Mouse (Mus musculus): Measurements from ENCODE around the gene Slc38a2. TPM values are rescaled to one million over a fixed set of nuclear protein-coding genes. Genes with fewer than 3 reads are reported as not detected.

Gene Slc38a2
- total and polyA plus RNA-seq, 2 experiments from 2014 or later, result 79.4 to 90.9 TPM

DNA sequence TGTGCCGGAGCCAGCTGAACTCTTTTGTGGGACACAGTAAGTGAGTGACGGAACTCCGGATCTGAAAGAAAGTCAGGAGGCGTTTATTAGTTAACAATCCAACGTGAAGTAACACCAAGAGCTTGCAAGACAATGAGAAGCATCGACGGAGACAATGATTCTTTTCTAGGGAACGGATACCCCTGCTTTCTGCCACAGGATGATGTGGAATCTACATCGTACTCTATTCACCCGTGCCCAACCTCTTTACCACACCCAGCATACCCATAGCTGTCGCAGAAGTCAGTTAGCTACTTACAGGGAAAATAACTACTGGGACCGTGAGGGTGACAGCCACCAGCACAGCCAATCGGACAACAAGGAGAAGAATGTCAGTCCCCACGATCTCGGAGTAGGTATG, 8.1 kb downstream of the Slc38a2 start:
- H3K36me3 ChIP-seq (ENCODE audit: insufficient read depth, low read length), result peaks cover 64% of the 10 kb centered on the region
- WGBS, result 91% methylated on average over 15 of the region's 15 CpGs
- H3K4me3 ChIP-seq (ENCODE audit: low read depth, low read length), result no peak overlapping the region

DNA sequence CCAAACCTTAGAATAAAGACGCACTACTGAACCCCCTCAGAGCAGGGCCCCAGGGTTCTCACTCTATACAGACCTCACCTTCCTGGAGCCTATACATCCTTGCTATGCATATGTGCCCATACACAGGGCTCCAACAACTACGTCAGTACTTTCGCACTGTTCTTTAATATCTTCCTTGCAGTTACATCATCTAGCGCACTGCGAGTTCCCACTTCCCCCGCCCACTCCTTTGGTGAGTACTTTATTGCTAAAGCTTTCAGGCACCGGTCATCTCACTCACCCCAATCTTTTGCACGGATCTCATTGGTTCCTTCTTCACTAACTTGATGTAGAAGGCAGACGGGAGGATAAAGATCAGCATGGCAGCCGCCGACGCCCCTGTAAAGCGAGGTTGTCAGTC, 8.7 kb downstream of the Slc38a2 start:
- Histone ChIP-seq H3K36me3 (ENCODE audit: insufficient read depth, low read length) (peaks cover 64% of the 10 kb centered on the region), H3K9ac (replicated peaks; ENCODE audit: low read length, poor library complexity, severe bottlenecking) (no peak overlapping the region), H3K4me3 (ENCODE audit: low read depth, low read length) (no peak overlapping the region), H3K4me1 (ENCODE audit: insufficient read depth, low read length) (no peaks in the 10 kb centered on the region), H3K27me3 (ENCODE audit: insufficient read depth, low read length) (no peaks in the 10 kb centered on the region), H3K27ac (ENCODE audit: low read depth, low read length) (no peak overlapping the region), H3K9me3 (ENCODE audit: low read length) (no peaks in the 10 kb centered on the region), H3K4me2 (ENCODE audit: low read depth, low read length, poor library complexity, severe bottlenecking) (no peak overlapping the region)
- no peak for DNase-seq (ENCODE audit: low spot score)
- no peak for ATAC-seq (ENCODE audit: low FRiP score)
- TF ChIP-seq CTCF (IDR thresholded peaks at IDR 0.05), result no peak
- WGBS, result 90% methylated on average over 13 of the region's 13 CpGs

More for the DNA sequence above, 8.1 kb downstream of the Slc38a2 start:
- TF ChIP-seq CTCF (IDR thresholded peaks at IDR 0.05), result no peak
- H3K4me1 ChIP-seq (ENCODE audit: insufficient read depth, low read length), result no peaks in the 10 kb centered on the region
- DNase-seq (ENCODE audit: low spot score), result no peak
- H3K9ac ChIP-seq (replicated peaks; ENCODE audit: low read length, poor library complexity, severe bottlenecking), result no peak overlapping the region
- no peak overlapping the region for H3K27ac ChIP-seq (ENCODE audit: low read depth, low read length)
- no peaks in the 10 kb centered on the region for H3K9me3 ChIP-seq (ENCODE audit: low read length)
- no peak overlapping the region for H3K4me2 ChIP-seq (ENCODE audit: low read depth, low read length, poor library complexity, severe bottlenecking)
- no peak for ATAC-seq (ENCODE audit: low FRiP score)
- H3K27me3 ChIP-seq (ENCODE audit: insufficient read depth, low read length), result no peaks in the 10 kb centered on the region

DNA sequence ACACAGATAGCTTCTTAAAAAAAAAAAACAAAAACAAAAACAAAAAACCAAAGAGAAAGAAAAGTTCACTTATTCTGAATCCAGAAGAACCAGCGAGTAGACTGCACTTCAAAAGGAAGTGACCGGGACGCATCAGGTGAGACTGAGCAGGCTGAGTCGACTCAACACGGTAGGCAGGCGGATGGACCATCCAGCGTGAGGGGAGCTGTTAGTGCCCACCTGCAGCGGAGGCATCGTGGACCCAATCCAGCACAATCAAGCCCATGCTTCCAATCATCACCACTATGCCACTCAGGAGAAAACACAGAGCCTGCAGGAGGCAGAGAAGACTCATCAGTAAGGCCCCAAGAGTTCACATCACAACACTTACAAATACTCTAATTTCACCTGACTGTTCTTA, 9.6 kb downstream of the Slc38a2 start:
- H3K4me2 ChIP-seq (ENCODE audit: low read depth, low read length, poor library complexity, severe bottlenecking), result no peak overlapping the region
- no peak overlapping the region for H3K4me3 ChIP-seq (ENCODE audit: low read depth, low read length)
- ATAC-seq (ENCODE audit: low FRiP score) (no peak), DNase-seq (ENCODE audit: low spot score) (no peak)
- no peak overlapping the region for H3K27ac ChIP-seq (ENCODE audit: low read depth, low read length)
- no peaks in the 10 kb centered on the region for H3K27me3 ChIP-seq (ENCODE audit: insufficient read depth, low read length)
- H3K9ac ChIP-seq (replicated peaks; ENCODE audit: low read length, poor library complexity, severe bottlenecking), result no peak overlapping the region
- no peaks in the 10 kb centered on the region for H3K4me1 ChIP-seq (ENCODE audit: insufficient read depth, low read length)
- no peaks in the 10 kb centered on the region for H3K9me3 ChIP-seq (ENCODE audit: low read length)
- no peak for TF ChIP-seq CTCF (IDR thresholded peaks at IDR 0.05)
- peaks cover 57% of the 10 kb centered on the region for H3K36me3 ChIP-seq (ENCODE audit: insufficient read depth, low read length)
- 90% methylated on average over 9 of the region's 9 CpGs for WGBS

DNA sequence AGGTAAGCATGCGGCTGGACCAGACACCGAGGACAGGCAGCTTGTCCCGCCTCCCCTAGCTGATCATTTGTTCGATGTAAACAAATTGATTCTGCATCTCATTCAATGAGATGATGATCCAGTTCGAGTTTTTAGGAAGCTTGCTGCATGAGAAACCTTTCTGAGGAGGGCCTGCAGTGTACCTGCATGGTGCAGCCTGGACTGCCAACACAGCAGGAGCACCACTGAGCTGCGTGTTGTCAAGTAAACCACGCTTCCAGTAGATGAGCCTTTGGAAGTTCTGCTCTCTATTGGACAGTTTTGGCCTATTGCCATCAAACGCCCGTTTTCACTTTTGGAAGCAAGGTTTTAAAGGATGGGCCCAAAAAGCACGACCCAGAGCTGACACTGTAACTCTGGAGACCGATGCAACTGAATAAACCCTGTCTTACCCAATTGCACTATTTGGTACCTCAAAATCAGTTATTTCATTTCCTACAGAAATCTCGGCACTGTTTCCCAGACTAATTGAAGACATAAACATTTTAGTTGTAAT, 10.7 kb downstream of the Slc38a2 start:
- TF ChIP-seq CTCF (IDR thresholded peaks at IDR 0.05), result no peak
- no peak overlapping the region for H3K4me3 ChIP-seq (ENCODE audit: low read depth, low read length)
- no peaks in the 10 kb centered on the region for H3K9me3 ChIP-seq (ENCODE audit: low read length)
- no peak overlapping the region for H3K27ac ChIP-seq (ENCODE audit: low read depth, low read length)
- WGBS, result 83% methylated on average over 12 of the region's 12 CpGs
- H3K4me2 ChIP-seq (ENCODE audit: low read depth, low read length, poor library complexity, severe bottlenecking), result no peak overlapping the region
- no peak for ATAC-seq (ENCODE audit: low FRiP score)
- no peaks in the 10 kb centered on the region for H3K4me1 ChIP-seq (ENCODE audit: insufficient read depth, low read length)
- H3K9ac ChIP-seq (replicated peaks; ENCODE audit: low read length, poor library complexity, severe bottlenecking), result no peak overlapping the region
- H3K27me3 ChIP-seq (ENCODE audit: insufficient read depth, low read length), result no peaks in the 10 kb centered on the region
- H3K36me3 ChIP-seq (ENCODE audit: insufficient read depth, low read length), result peaks cover 47% of the 10 kb centered on the region
- DNase-seq (ENCODE audit: low spot score), result no peak

DNA sequence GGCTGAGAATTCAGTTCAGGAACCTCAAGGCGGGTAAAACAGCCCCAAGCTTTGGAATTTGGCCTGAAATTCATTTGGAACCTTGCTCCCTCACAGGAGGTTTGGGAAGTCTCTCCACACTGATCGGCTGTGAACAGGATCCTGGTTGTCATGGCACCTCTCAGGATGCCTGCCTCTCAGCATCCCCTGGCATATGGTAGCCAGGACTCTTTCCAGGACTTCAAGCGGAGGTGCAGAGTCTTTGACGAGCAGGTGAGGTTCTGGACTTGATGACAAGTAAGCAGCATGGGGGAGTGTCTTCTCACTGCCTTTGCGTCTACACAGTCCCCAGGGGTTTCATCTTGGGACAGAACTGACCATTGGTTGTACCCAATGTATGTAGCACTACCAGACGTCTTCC, 11.5 kb downstream of the Slc38a2 start:
- no peaks in the 10 kb centered on the region for H3K27me3 ChIP-seq (ENCODE audit: insufficient read depth, low read length)
- no peaks in the 10 kb centered on the region for H3K4me1 ChIP-seq (ENCODE audit: insufficient read depth, low read length)
- no peak overlapping the region for H3K4me2 ChIP-seq (ENCODE audit: low read depth, low read length, poor library complexity, severe bottlenecking)
- WGBS, result 80% methylated on average over 6 of the region's 6 CpGs
- DNase-seq (ENCODE audit: low spot score) (no peak), ATAC-seq (ENCODE audit: low FRiP score) (no peak)
- peaks cover 40% of the 10 kb centered on the region for H3K36me3 ChIP-seq (ENCODE audit: insufficient read depth, low read length)
- no peak overlapping the region for H3K9ac ChIP-seq (replicated peaks; ENCODE audit: low read length, poor library complexity, severe bottlenecking)
- H3K9me3 ChIP-seq (ENCODE audit: low read length), result no peaks in the 10 kb centered on the region
- no peak for TF ChIP-seq CTCF (IDR thresholded peaks at IDR 0.05)
- no peak overlapping the region for H3K4me3 ChIP-seq (ENCODE audit: low read depth, low read length)
- H3K27ac ChIP-seq (ENCODE audit: low read depth, low read length), result no peak overlapping the region

DNA sequence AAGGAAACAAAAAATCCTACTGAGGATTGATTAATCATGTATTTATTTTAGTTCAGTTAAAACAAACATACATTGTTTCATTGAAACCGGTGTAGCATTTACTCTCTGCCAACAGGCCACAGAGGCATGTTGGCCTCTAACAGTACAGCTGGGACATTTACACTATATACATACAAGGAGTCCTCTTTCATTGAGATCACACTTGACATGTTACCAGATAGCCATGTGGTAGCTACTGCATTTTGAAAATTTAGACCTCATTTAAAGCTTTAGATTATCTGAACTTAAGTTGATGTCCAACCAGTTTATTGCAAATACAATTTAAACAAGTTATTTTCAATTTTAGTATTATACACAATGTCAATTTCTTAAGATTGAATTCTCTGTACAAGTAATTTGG, 12.2 kb downstream of the Slc38a2 start:
- H3K4me3 ChIP-seq (ENCODE audit: low read depth, low read length), result no peak overlapping the region
- 64% methylated on average over 1 of the region's 1 CpGs for WGBS

More for the DNA sequence above, 12.2 kb downstream of the Slc38a2 start:
- DNase-seq (ENCODE audit: low spot score), result no peak
- H3K27me3 ChIP-seq (ENCODE audit: insufficient read depth, low read length), result no peaks in the 10 kb centered on the region
- no peaks in the 10 kb centered on the region for H3K9me3 ChIP-seq (ENCODE audit: low read length)
- no peak overlapping the region for H3K9ac ChIP-seq (replicated peaks; ENCODE audit: low read length, poor library complexity, severe bottlenecking)
- no peaks in the 10 kb centered on the region for H3K4me1 ChIP-seq (ENCODE audit: insufficient read depth, low read length)
- ATAC-seq (ENCODE audit: low FRiP score), result no peak
- no peak overlapping the region for H3K4me2 ChIP-seq (ENCODE audit: low read depth, low read length, poor library complexity, severe bottlenecking)
- no peak for TF ChIP-seq CTCF (IDR thresholded peaks at IDR 0.05)
- H3K36me3 ChIP-seq (ENCODE audit: insufficient read depth, low read length), result peaks cover 33% of the 10 kb centered on the region
- H3K27ac ChIP-seq (ENCODE audit: low read depth, low read length), result no peak overlapping the region
